8 mouse cellular contexts compared by ENCODE assay signal in the genomic region with DNA sequence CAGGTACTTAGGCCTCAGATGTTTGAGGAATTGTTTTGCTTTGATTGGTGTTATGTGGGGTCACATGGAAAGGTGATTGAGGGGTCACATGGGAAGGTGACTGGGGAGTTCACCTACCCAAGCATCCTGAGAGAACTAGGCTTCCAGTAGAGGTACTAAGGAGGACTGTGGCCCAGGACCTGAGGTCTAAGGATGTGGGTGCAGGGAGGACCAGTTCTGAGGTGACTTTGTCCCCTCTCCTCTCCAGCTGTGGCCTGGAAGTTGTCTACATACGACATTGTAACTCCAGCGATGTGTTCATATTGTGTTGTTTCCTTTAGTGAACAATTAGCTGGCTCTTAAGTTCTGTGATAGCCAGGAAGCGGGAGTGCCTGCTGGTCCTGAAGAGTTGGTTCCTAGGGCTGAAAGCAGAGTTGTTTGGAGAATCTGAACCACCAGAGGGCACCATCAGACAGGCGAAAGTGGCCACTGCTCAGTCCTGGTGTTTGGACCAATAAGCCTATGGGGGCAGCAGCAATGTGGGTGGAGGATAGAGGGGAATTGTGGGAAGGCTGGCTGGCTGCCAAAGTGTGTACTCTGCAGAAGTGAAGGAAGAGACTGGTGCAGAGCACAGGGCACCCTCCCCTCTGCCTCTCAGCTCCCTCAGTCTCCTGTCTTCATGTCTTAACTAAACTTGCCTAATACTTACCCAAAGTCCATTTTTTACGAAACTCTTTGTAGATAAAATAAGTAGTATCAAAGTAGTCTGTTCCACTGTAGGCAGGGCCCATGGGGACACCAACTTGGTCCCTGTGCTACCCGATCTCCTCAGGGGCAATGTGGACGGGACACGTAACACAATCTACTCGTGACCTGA. TPM values are rescaled to one million over a fixed set of nuclear protein-coding genes. Genes with fewer than 3 reads are reported as not detected.
A peak's percentile ranks its signal among the peaks of the same experiment; 100 is the strongest.
DNase-seq lines count a peak whose midpoint lies in the region; ATAC-seq and TF ChIP-seq lines count a peak whose summit lies in the region.

No protein-coding gene starts in this region.

- ATAC-seq in megakaryocyte, adult 5-6 weeks (ENCODE audit: poor library complexity, severe bottlenecking): peak; percentile 93

- no peak overlapping the region for H3K4me3 ChIP-seq in left cerebral cortex, adult 2 months

- TF ChIP-seq CTCF in left cerebral cortex, adult 2 months (IDR thresholded peaks at IDR 0.05): peak; percentile 92

- intact Hi-C loops in left cerebral cortex, adult 2 months (cut with DNase I): loop anchor here (1.0 to 5.0 kb wide), 4 partner anchors 126 to 234 kb away; partner anchors contain the start of genes Rasa3 and Upf3a

- DNase-seq in R1 (ENCODE audit: low read depth, low spot score): peak; percentile 90
- DNase-seq in cerebellum, postnatal 36 days: peak; percentile 84 to 92
- peak; percentile 82 to 83 for DNase-seq in gastrocnemius, adult 8-10 months (ENCODE audit: low spot score in 2 of 2)
- peak; percentile 68 for DNase-seq in hindlimb bud, embryonic 11.5 days (ENCODE audit: extremely low spot score, low read depth, low spot score)
- DNase-seq in left cerebral cortex, adult 2 months (ENCODE audit: extremely low spot score in 1 of 2, low spot score in 2 of 2): peak; percentile 91 to 92
- DNase-seq in right cerebral cortex, adult 2 months (ENCODE audit: low spot score in 2 of 2): peak; percentile 96 to 97
- DNase-seq in urinary bladder, postnatal 10 days (ENCODE audit: low spot score): peak; percentile 74

- H3K27ac ChIP-seq in left cerebral cortex, adult 2 months: no peak overlapping the region

RNA-seq across cellular contexts. Expression of gene 1700029H14Rik, which starts 11.3 kb away (rescaled TPM):
- total RNA-seq in gastrocnemius, adult 8-10 months (2022): not detected
- under 1 TPM; 0.38 to 0.77 TPM for total RNA-seq in left cerebral cortex, adult 2 months (2021)
- total RNA-seq in megakaryocyte, adult 5-6 weeks (2015): not detected in 2 replicates
- not detected in 2 replicates for total RNA-seq in megakaryocyte, adult 5-6 weeks (2017)

RNA-seq across cellular contexts. Expression of gene Gas6, which starts 56.7 kb away (rescaled TPM):
- 100 to 1,000 TPM in 1 of 4 experiments, 10 to 100 TPM in 3; 62.5 to 101 (median 75.1) TPM for total RNA-seq in gastrocnemius, adult 8-10 months (2022)
- 10 to 100 TPM; 96.8 to 98.7 TPM for total RNA-seq in left cerebral cortex, adult 2 months (2021)
- total RNA-seq in megakaryocyte, adult 5-6 weeks (2015): 0.43 and 0.56 TPM in 2 replicates
- 0.77 and 1.6 TPM in 2 replicates for total RNA-seq in megakaryocyte, adult 5-6 weeks (2017)

Comparison
In these comparisons a context has a peak if more than half of its experiments do, and no peak if none do; other contexts are left out.
1. RNA of gene Gas6, which starts 56.7 kb away (total RNA-seq): 96.8 to 98.7 TPM in left cerebral cortex, adult 2 months and 62.5 to 101 TPM in gastrocnemius, adult 8-10 months; 0.43 to 1.6 TPM in megakaryocyte, adult 5-6 weeks; every median in the first group is over 10 times any median in the second.
2. Peak in every context shown above with its lines, with median percentiles within 50 percentile points of each other: DNase-seq.